15 mouse cellular contexts compared by ENCODE assay signal in the genomic region with DNA sequence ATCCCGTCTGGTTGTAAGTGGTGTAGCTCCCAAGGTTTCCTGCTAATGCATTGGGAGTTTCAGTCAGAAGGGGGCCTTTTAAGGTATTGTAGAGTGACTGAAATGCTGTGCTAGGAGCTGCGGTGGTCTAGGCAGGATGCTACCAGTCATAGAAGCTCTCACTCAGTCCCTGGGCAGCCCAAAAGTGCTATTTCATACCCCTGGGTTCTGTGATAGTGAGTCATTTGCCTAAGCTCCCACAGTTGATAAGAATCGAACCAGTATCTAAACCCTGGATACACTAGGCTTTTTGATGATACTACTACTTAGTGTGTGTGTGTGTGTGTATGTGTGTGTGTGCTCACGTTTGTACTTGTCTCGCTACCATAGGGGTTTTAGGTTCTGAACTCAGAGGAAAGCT. TPM values are rescaled to one million over a fixed set of nuclear protein-coding genes. Genes with fewer than 3 reads are reported as not detected.
"Had no signal": no experiment of that assay in that cellular context is flagged by ENCODE, and none has a peak within 500 bp of the region (broad histone marks: within the 10 kb centered on the region; RNA-seq: fewer than 3 reads in every experiment).

No protein-coding gene starts in this region.

- H3K9me3 ChIP-seq: limb, embryonic 10.5 days; midbrain, embryonic 15.5 days had no signal

- H3K4me1 ChIP-seq: midbrain, embryonic 15.5 days; neural tube, embryonic 12.5 days had no signal

- H3K9ac ChIP-seq: midbrain, embryonic 15.5 days; neural tube, embryonic 12.5 days had no signal

- ATAC-seq: lung, postnatal 0 days; midbrain, embryonic 15.5 days had no signal

- H3K27me3 ChIP-seq: midbrain, embryonic 15.5 days; neural tube, embryonic 12.5 days had no signal

- H3K4me2 ChIP-seq: midbrain, embryonic 11.5 days; midbrain, embryonic 15.5 days; neural tube, embryonic 12.5 days had no signal

- H3K4me3 ChIP-seq: layer of hippocampus, adult 2 months; left cerebral cortex, adult 2 months; limb, embryonic 10.5 days; midbrain, embryonic 15.5 days; neural tube, embryonic 12.5 days had no signal

- H3K36me3 ChIP-seq: limb, embryonic 10.5 days; midbrain, embryonic 15.5 days; neural tube, embryonic 12.5 days had no signal

- DNase-seq: kidney, adult 11 months; kidney, postnatal 10 days; kidney, postnatal 4 days; lung, adult 2 months; lung, postnatal 36 days; thymus, postnatal 4 days had no signal

- H3K27ac ChIP-seq: layer of hippocampus, adult 2 months; left cerebral cortex, adult 2 months; limb, embryonic 10.5 days; midbrain, embryonic 15.5 days; neural tube, embryonic 12.5 days had no signal

RNA-seq across cellular contexts. Expression of gene Mak, which starts 49.4 kb away (rescaled TPM):
- total RNA-seq: monocyte, adult 5-6 weeks; neutrophil, adult 5-6 weeks had no signal
